Mouse (Mus musculus) cortical plate, adult 2 months (tissue): ENCODE measurements around the gene Rpl27a. TPM values are rescaled to one million over a fixed set of nuclear protein-coding genes. Genes with fewer than 3 reads are reported as not detected.

Experiments used
- H3K27ac ChIP-seq: fragments of 200-500 bp; 2 replicates; pipeline ENCODE4 v1.5.1; 2012; ENCODE audit warnings: low read length, control low read depth, inconsistent platforms; ENCODE audit not compliant: insufficient read depth
- H3K4me1 ChIP-seq: fragments of 200-500 bp; 2 replicates; pipeline ENCODE4 v1.6.1; 2011; ENCODE audit warnings: low read length; ENCODE audit not compliant: control insufficient read depth, insufficient read depth
- H3K4me3 ChIP-seq: fragments of 200-500 bp; 2 replicates; pipeline ENCODE4 v1.5.1; 2011; ENCODE audit warnings: mild to moderate bottlenecking, low read length, control low read depth; ENCODE audit not compliant: insufficient read depth
- CTCF ChIP-seq: fragments of 200-500 bp; IDR thresholded peaks from 2 replicates; pipeline ENCODE4 v1.5.1; 2011; ENCODE audit warnings: mild to moderate bottlenecking, control low read depth, low read length; ENCODE audit not compliant: insufficient read depth; ENCODE audit errors: extremely low read depth
- POLR2A ChIP-seq: fragments of 200-500 bp; IDR thresholded peaks from 2 replicates; pipeline ENCODE4 v1.6.1; 2011; ENCODE audit warnings: mild to moderate bottlenecking, low read length, control low read depth; ENCODE audit not compliant: insufficient read depth; ENCODE audit errors: extremely low read depth
- polyA plus RNA-seq: library from polyadenylated mRNA; depleted of rRNA; stranded (reverse); fragments of >200 nt; gene quantifications from 2 replicates; pipeline ENCODE4 v1.2.3, GENCODE M21; 2012; rRNA removed

The Rpl27a gene
- 325 and 368 TPM in 2 replicates for polyA plus RNA-seq

DNA sequence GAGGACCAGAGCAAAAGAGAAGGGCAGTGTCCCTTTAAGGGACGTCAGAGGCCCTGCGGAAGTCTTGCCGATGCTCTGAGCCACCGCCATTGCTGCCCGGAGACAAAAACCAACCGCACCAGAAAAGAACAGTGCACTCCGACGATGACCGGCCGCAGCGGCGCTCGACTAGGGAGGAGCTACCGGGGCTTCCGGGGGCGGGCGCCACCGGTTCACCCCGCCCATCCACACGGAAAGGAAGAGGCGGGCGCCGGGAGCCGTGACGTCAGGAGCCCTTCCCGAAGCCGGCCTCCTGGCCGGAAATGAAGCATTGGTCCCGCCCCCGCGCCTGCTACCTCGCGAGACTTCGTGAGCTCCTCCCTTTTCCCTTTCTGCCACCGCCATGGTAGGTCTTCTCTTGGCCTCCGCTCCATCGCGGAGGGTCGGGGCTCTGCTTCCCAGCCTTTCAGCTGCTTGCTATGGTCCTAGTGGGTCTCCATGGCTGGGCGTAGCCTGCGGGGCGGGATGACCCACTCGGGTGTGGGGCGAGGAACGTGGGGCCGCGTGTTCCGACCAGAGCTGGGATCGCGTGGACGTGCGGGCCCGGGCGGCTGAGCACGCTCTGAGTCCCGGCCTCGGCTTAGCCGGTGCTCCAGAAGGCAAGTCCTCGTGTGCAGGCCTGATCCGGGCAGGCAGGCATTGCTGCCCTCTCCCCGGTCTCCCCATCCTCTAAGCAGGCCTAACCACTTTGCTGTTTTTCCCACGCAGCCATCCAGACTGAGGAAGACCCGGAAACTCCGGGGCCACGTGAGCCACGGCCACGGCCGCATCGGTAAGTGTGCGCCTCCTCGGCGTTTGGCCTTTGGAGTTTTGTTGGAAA, at the start of gene Rpl27a:
TSS of gene Rpl27a (plus strand) at position 310 of the 859 bp plus-strand sequence.
- Histone ChIP-seq H3K4me3 (peak within 1 kb of the TSS; percentile 91), H3K27ac (peak within 1 kb of the TSS; percentile 91), H3K4me1 (peaks cover 7% of the 10 kb centered on the region)
- TF ChIP-seq POLR2A = peak; percentile 93
- TF ChIP-seq CTCF = no peak

GRCm38 (mm10) chr7:109470700-109471099, 48.2 kb upstream of the Rpl27a start:
- no peaks in the 10 kb centered on the region for H3K4me1 ChIP-seq
- H3K4me3 ChIP-seq = no peak overlapping the region
- no peak overlapping the region for H3K27ac ChIP-seq
- no peak for TF ChIP-seq POLR2A
- no peak for TF ChIP-seq CTCF

DNA sequence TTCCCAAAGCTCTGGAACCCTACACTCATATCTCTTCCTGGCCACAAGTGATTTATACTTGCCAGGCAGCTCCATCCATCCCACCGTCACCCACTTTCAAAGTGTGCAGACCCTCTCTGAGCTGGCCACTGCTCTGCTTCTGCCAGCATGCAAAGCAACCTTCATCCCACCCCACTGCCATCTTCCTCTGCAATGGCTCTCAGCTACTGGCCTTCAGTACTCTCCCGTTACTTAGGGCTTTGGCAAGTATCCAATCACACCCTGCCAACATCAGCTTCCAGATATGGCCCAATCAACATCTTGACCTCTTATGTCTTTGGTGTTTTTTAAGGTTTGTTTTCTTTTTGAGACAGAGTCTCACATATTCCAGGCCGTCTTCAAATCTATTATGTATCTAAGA, 41.0 kb upstream of the Rpl27a start:
- Histone ChIP-seq H3K4me3 (no peak overlapping the region), H3K4me1 (no peaks in the 10 kb centered on the region), H3K27ac (no peak overlapping the region)
- TF ChIP-seq CTCF = no peak
- TF ChIP-seq POLR2A = no peak

- H3K4me3 ChIP-seq = no peak overlapping the region
- H3K27ac ChIP-seq = no peak overlapping the region
- no peaks in the 10 kb centered on the region for H3K4me1 ChIP-seq
- TF ChIP-seq CTCF (no peak), POLR2A (no peak)
Observed at GRCm38 (mm10) chr7:109480765-109481197, 38.2 kb upstream of the Rpl27a start.

GRCm38 (mm10) chr7:109484221-109484620, 34.7 kb upstream of the Rpl27a start:
- Histone ChIP-seq H3K27ac (no peak overlapping the region), H3K4me3 (no peak overlapping the region), H3K4me1 (no peaks in the 10 kb centered on the region)
- no peak for TF ChIP-seq CTCF
- no peak for TF ChIP-seq POLR2A

DNA sequence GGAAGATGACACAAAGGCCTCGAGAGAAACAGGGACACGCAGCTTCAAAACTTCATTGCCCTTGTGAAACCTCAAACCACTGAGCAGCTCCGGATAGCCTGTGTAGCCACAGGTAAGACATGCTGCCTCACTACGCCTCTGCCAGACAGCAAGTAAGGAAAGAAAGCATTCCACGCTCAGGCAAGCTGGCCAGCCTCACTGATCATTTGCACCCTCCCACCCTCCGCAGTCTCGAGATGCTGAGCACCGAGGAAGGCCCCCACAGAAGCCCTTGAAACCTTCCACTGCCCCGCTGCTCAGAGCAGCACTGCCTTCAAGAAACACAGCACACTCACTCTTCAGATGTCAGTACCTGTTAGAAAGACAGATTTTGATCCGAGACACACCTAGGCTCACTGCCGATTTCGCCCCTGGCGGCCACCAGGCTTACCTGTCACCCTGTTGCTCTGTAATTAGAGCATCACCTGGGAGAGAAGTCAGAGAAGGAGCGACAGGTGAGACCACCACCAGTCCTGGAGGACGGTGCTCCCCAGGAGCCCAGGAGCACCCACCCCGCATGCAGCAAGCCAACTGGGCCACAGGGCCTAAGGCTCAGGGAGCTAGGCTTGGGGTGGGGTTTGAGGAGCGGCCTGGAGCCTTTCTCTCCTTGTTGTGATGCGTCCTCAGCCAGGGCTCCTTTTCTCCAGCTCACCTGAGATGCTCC, 26.2 kb upstream of the Rpl27a start:
- TF ChIP-seq POLR2A = 0 out of 2 replicates have a peak, but pooled peaks have one; percentile 34
- no peak for TF ChIP-seq CTCF
- peaks cover 2% of the 10 kb centered on the region; the same call in 1 of the 2 replicates for H3K4me1 ChIP-seq
- H3K4me3 ChIP-seq = peak overlapping the region; percentile 27
- peak overlapping the region; percentile 32; the same call in 1 of the 2 replicates for H3K27ac ChIP-seq

- Histone ChIP-seq H3K4me1 (peaks cover 2% of the 10 kb centered on the region; the same call in 1 of the 2 replicates), H3K27ac (peak overlapping the region; percentile 32), H3K4me3 (peak overlapping the region; percentile 27)
- TF ChIP-seq CTCF = no peak
- TF ChIP-seq POLR2A = peak; percentile 61; the same call in 1 of the 2 replicates
Observed at GRCm38 (mm10) chr7:109493319-109494316, 25.3 kb upstream of the Rpl27a start.

DNA sequence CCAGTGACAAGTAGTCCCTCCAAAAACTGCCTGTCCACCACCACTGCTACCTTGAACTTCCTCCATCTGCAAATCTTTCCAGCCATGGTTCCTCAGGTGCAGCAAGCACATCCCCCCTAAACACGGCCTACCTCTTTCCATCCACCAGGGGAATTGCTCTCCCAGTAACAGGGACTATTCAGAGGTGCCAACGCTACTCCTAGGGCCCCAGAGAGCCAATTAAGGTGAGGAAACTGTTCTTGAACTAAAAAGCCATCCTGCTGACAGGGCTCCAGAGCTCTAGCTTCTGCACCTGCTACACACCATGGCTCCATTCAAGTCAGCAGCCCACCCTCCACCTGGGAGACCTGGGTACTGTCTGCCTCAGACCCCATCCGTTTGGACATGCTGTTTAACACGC, 21.4 kb upstream of the Rpl27a start:
- Histone ChIP-seq H3K4me3 (no peak overlapping the region), H3K4me1 (no peaks in the 10 kb centered on the region), H3K27ac (no peak overlapping the region)
- TF ChIP-seq POLR2A (no peak), CTCF (no peak)

DNA sequence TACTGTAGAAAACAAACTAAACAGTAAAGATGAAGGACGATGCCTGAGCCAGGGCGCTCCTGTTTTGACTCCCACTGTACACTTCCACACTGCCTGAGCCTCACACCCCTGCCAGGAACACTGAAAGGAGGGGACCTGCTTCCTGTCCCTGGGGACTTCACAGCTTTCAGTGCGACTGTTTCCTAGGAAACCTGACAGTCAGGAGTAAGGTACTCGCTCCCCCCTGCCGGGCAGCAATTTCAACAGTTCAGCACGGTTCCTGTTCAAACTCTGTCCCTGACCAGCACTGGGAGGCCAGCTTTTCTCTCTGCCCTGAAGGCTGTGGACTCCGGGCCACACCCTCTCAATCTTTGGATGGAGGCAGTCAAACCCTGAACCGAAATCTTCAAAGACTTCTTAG, 11.8 kb upstream of the Rpl27a start:
- Histone ChIP-seq H3K4me3 (no peak overlapping the region), H3K27ac (no peak overlapping the region)

DNA sequence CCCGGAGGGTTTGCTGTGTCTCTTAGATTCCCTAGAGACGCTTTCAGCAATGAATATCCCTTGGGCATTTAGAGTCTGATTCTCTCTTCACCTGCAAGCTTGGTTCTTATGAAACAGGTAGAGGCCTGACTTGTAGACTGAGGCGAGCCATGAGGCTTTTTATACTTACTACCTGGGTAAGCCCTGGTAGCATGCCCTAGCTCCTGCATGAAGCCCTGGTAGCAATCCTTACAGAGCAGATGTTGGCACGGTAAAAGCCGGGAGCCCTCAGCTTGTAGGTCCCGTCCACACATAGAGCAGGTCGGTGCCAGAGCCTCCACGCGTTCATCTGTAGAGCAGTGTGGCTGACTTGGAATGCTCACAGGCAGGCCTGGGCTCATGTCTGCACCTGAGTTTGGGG, 11.4 kb upstream of the Rpl27a start:
- no peak overlapping the region for H3K4me3 ChIP-seq
- TF ChIP-seq POLR2A = no peak
- no peak for TF ChIP-seq CTCF
- no peak overlapping the region for H3K27ac ChIP-seq
- H3K4me1 ChIP-seq = no peaks in the 10 kb centered on the region

More for the DNA sequence above, 11.8 kb upstream of the Rpl27a start:
- TF ChIP-seq POLR2A = no peak
- no peak for TF ChIP-seq CTCF
- no peaks in the 10 kb centered on the region for H3K4me1 ChIP-seq
